Mouse (Mus musculus): Measurements from ENCODE around the gene Kcnj12. TPM values are rescaled to one million over a fixed set of nuclear protein-coding genes. Genes with fewer than 3 reads are reported as not detected.

Gene Kcnj12
- polyA plus RNA-seq, 1 experiment from 2014 or later, result 2.6 TPM

DNA sequence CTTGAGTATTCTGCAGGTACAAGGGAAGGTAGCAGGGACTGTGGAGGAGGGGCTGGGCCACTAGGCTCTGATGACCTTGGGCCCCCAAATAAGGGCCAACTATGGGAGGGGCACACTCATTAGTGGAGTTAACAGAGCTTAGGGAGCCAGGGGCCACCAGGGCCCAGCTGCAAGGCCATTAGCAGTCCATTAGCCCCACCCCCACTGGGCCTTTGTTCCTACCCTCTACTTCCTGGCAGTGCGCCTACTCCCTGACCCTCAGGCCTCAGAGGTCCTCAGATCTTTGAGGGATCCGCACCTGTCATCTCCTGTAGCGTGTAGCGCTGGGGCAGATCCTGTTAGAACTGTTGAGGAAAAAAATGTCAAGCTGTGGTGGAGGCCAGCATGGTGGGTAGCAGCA lies 18.3 kb upstream of the Kcnj12 start:
- Histone ChIP-seq H3K9me3 (no peaks in the 10 kb centered on the region), H3K9ac (no peak overlapping the region), H3K4me1 (peaks cover 16% of the 10 kb centered on the region), H3K27ac (replicated peaks) (no peak overlapping the region), H3K4me2 (no peak overlapping the region), H3K4me3 (no peak overlapping the region), H3K36me3 (no peaks in the 10 kb centered on the region), H3K27me3 (replicated peaks) (no peaks in the 10 kb centered on the region; the same call in 1 of the 2 replicates)
- WGBS, result 61% methylated on average over 4 of the region's 4 CpGs
- no peak for ATAC-seq (ENCODE audit: extremely low read depth, insufficient number of reproducible peaks, low FRiP score, low TSS enrichment)

DNA sequence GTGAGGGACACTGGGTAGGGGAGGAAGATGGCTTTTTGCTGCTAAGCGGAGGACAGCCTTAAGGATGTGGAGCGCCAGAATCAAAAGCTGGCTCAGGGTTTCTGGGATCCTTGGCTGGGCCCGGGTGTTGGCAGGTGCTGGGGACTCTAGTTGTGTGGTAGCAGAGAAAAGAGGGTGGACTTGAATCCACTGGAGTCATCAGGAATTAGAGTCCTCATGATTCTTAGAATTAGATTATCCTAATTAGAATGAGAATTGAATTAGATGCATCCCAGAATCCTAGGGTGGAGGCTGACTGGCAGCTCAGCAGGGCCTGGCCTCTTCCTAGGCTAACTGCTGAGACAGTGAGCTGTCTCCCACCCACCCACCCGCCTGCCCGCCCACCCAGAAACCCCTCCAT lies 17.6 kb upstream of the Kcnj12 start:
- Histone ChIP-seq H3K4me1 (peaks cover 16% of the 10 kb centered on the region), H3K4me2 (no peak overlapping the region), H3K27me3 (replicated peaks) (peaks cover 5% of the 10 kb centered on the region; the same call in 1 of the 2 replicates), H3K9me3 (no peaks in the 10 kb centered on the region), H3K9ac (no peak overlapping the region), H3K4me3 (no peak overlapping the region), H3K36me3 (no peaks in the 10 kb centered on the region), H3K27ac (replicated peaks) (no peak overlapping the region)
- WGBS, result 66% methylated on average over 5 of the region's 5 CpGs
- no peak for ATAC-seq (ENCODE audit: extremely low read depth, insufficient number of reproducible peaks, low FRiP score, low TSS enrichment)

DNA sequence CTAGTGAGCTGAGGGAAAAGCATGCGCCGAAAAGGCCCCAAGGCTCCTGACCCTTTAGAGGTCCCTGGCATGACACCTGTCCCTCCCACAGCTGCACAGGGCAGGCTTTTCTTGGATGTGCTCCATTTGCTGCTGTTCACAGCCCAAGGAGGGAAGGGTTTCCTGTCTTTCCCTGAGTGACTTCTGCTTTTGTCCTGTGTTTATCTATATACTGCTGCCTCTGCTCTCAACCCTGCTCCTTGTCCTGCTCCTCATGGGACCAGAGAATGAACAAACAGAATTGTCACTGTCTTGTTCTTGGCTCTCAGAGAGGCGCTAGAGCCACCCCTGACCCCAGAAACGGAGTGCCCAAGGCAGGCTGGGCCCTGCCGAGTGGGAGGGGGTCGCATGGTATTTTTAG lies 17.0 kb upstream of the Kcnj12 start:
- no peaks in the 10 kb centered on the region for H3K9me3 ChIP-seq
- H3K4me3 ChIP-seq, result no peak overlapping the region
- H3K36me3 ChIP-seq, result no peaks in the 10 kb centered on the region
- peaks cover 5% of the 10 kb centered on the region; the same call in 1 of the 2 replicates for H3K27me3 ChIP-seq (replicated peaks)
- no peak overlapping the region for H3K4me2 ChIP-seq
- H3K4me1 ChIP-seq, result peaks cover 16% of the 10 kb centered on the region
- no peak for ATAC-seq (ENCODE audit: extremely low read depth, insufficient number of reproducible peaks, low FRiP score, low TSS enrichment)
- peak overlapping the region; percentile 21; the same call in 1 of the 2 replicates for H3K27ac ChIP-seq (replicated peaks)
- peak overlapping the region; percentile 2; the same call in 1 of the 2 replicates for H3K9ac ChIP-seq
- 35% methylated on average over 6 of the region's 6 CpGs for WGBS

DNA sequence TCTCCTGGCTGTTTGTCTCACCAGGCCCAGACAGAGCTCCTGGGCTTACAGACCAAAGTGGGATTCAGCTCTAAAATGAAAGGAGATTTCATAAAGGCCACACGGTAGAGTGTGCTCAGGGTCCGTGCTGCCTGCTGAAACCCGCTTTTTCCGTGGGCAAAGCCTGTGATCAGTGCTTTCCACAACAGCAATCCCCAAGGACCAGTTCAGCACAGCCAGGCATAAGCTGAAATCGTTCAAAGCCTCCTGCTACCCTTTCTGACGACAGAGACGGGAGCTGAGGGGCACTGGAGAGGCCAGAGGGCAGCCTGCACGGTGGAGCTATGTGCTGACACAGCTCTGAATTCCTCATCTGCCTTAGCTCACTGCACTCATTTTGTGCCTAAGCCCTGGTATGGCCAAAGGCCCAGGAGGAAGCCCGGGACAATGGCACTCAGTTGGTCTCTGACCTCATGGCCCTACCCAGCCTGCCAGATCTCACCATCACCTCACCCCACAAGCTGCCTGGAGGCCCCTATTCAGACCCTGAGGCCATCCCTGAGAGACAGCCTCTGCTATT lies 10.5 kb upstream of the Kcnj12 start:
- H3K27me3 ChIP-seq (replicated peaks), result peaks cover 5% of the 10 kb centered on the region; the same call in 1 of the 2 replicates
- H3K27ac ChIP-seq (replicated peaks), result peak overlapping the region; percentile 14; the same call in 1 of the 2 replicates
- WGBS, result 25% methylated on average over 9 of the region's 9 CpGs
- no peak overlapping the region; the same call in 1 of the 2 replicates for H3K4me2 ChIP-seq
- H3K4me3 ChIP-seq, result no peak overlapping the region
- peaks cover 18% of the 10 kb centered on the region for H3K4me1 ChIP-seq
- peak overlapping the region; percentile 25; the same call in 1 of the 2 replicates for H3K9ac ChIP-seq
- no peaks in the 10 kb centered on the region for H3K36me3 ChIP-seq
- no peaks in the 10 kb centered on the region for H3K9me3 ChIP-seq
- ATAC-seq (ENCODE audit: extremely low read depth, insufficient number of reproducible peaks, low FRiP score, low TSS enrichment), result no peak

DNA sequence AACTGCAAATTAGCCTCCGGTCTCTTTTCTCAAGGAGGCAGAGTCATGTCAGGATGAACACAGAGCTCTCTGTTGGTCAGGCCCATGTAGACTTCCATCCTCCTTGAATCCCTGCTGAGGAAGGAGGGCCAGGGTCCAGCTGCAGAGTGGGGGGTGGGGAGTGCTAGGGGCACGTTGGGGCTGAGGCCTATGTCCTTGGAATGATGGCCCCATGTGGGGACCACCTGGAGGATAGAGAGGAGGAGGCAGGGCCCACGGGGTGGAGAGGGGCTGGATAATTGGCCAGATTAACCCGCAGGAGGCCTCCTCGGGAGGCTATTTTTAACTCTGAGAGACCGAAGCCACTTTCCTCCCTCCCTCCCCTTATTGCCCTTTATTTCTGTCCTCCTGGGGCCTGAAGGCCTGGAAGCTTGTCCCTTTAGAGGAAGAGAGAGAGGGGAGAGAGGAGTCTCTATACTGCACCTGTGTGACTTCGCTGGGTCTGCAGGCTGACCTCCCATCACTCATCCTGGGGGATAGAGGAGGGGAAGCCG lies 5.4 kb upstream of the Kcnj12 start:
- peaks cover 38% of the 10 kb centered on the region for H3K4me1 ChIP-seq
- peak overlapping the region; percentile 88 for H3K27ac ChIP-seq (replicated peaks)
- 17% methylated on average over 8 of the region's 8 CpGs for WGBS
- no peak overlapping the region for H3K4me3 ChIP-seq
- H3K9ac ChIP-seq, result peak overlapping the region; percentile 54; the same call in 1 of the 2 replicates
- peak overlapping the region; percentile 34; the same call in 1 of the 2 replicates for H3K4me2 ChIP-seq
- H3K9me3 ChIP-seq, result no peaks in the 10 kb centered on the region
- peaks cover 39% of the 10 kb centered on the region for H3K27me3 ChIP-seq (replicated peaks)
- H3K36me3 ChIP-seq, result no peaks in the 10 kb centered on the region
- no peak for ATAC-seq (ENCODE audit: extremely low read depth, insufficient number of reproducible peaks, low FRiP score, low TSS enrichment)

DNA sequence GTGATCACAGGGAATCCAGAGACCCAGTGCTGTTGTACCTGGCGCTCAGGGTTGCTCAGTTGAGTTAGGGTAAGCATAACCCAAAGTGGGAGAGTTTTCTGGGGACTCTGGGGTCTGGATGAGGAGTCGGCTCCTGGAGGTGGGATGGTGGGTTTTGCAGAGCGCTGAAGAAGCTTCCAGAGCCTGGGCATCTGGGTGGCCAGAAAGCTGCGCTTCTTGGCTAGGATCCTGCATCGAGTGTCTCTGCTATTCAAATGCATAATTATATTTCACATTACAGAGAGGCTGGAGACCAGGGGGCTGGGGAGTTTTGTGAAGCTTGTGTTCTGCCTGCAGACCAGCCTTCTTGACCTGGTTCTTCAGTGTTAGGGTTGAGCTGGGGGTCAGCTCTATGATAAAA lies 1.2 kb upstream of the Kcnj12 start:
- Histone ChIP-seq H3K4me1 (peaks cover 69% of the 10 kb centered on the region), H3K27ac (replicated peaks) (no peak overlapping the region), H3K27me3 (replicated peaks) (peaks cover 71% of the 10 kb centered on the region), H3K4me2 (no peak overlapping the region), H3K9ac (no peak overlapping the region), H3K4me3 (no peak overlapping the region), H3K9me3 (no peaks in the 10 kb centered on the region), H3K36me3 (no peaks in the 10 kb centered on the region)
- 81% methylated on average over 5 of the region's 5 CpGs for WGBS
- ATAC-seq (ENCODE audit: extremely low read depth, insufficient number of reproducible peaks, low FRiP score, low TSS enrichment), result no peak

DNA sequence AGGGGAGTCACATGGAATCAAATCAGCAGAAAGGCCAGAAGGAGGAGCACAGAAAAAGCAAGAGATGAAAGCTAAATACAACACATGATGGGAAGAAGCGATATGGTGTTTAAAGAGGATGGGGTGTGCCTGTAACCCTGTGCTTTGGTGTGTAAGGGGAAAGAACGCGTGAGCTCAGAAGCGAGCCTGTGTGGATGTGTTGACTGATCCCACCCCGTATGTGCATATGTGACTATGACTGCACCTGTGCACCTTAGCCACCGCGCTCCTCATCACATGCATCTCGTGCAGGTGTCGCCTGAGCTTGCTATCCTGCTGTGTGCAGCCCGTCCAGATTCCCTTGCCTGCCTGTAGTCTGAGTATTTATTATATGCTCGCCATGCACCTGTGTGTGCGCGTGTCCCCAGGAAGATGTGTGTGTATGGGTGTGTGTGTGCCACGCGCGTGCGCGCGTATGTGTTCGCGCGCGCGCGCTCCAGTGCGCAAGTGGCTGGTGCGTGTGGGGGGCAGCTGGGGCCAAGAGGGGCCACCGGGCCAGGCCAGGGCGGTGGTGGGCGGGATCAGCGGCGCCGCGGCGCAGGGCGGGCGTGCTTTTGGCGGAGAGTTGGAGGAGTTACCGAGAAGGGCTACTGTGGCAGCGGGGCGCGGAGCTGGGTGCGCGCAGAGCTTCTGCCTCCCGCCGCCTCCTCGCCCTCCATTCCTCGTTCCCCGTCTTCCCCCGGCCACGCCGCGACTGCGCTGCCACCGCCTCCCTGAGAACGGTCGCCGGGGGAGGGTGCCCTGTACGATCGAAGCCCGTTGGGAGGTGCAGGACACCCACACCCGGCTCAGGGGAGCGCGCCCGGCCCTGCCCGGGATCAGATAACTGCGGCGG lies 451 bp upstream of the Kcnj12 start:
- Histone ChIP-seq H3K4me2 (peak overlapping the region; percentile 92), H3K9me3 (no peaks in the 10 kb centered on the region), H3K36me3 (no peaks in the 10 kb centered on the region), H3K27ac (replicated peaks) (peak overlapping the region; percentile 21; the same call in 1 of the 2 replicates), H3K9ac (peak overlapping the region; percentile 82), H3K27me3 (replicated peaks) (peaks cover 71% of the 10 kb centered on the region), H3K4me3 (peak overlapping the region; percentile 68), H3K4me1 (peaks cover 69% of the 10 kb centered on the region)
- WGBS, result 3% methylated on average over 68 of the region's 68 CpGs
- no peak for ATAC-seq (ENCODE audit: extremely low read depth, insufficient number of reproducible peaks, low FRiP score, low TSS enrichment)

DNA sequence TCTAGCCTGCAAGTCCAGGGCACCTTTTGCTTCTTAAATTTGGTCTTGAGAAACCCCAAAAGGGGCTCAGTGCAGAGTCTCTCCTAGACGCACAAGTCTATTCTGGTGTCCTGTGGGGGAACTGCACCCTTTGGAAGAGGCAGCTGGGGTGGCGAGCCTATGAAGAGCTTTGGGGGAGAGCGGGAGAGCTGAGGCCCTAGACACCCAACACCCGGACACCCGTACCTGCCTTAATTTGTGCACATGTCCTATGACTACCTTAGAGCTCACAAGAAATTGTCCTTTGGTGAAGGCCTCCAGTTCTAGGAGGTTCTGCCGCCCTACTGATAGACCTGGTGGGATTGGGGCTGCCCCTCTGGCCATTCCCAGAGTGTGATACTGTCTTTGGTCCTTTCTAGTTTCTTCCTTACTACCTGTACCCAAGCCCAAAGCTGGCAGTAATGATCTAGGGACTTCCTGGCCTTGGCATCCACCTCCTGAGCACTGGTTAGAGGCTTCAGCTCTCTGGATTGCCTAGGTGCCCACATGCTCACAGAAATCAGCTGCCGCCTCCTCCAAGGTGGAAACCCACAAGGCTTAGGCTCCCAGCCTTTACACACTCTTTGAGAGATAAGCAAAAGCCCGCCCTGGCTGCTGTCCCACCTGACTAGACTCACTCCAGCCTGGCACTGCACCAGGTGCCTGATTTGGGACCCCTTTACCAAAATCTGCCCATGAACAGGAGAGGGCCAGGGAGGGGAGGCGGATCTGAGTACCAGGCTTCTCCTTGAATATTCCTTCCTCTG lies 1.2 kb downstream of the Kcnj12 start:
- Histone ChIP-seq H3K36me3 (no peaks in the 10 kb centered on the region), H3K9me3 (no peaks in the 10 kb centered on the region), H3K4me1 (peaks cover 69% of the 10 kb centered on the region), H3K4me2 (peak overlapping the region; percentile 92), H3K9ac (peak overlapping the region; percentile 82), H3K27ac (replicated peaks) (no peak overlapping the region), H3K27me3 (replicated peaks) (peaks cover 64% of the 10 kb centered on the region), H3K4me3 (peak overlapping the region; percentile 68)
- ATAC-seq (ENCODE audit: extremely low read depth, insufficient number of reproducible peaks, low FRiP score, low TSS enrichment), result no peak
- 56% methylated on average over 9 of the region's 9 CpGs for WGBS

DNA sequence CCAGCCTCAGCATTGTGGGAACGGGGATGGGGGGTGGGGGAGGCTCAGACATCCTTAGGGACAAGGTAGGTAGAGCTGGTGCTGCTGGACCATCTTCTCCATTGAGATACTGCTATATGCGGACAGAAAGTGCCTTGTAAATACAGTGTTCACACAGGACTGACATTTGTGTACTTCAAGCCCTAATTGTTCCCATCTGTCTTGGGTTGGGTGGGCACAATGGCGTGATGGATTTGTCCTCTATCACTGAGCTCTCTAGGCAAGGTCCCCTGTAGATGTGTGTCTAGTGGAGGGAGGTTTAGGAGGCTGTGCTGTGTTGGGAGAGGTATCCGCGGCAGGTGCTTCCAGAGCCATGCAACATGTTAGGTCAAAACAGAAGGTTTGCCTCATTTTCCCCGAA lies 2.0 kb downstream of the Kcnj12 start:
- no peaks in the 10 kb centered on the region for H3K36me3 ChIP-seq
- no peak overlapping the region for H3K4me3 ChIP-seq
- 74% methylated on average over 6 of the region's 6 CpGs for WGBS
- peak overlapping the region; percentile 86; the same call in 1 of the 2 replicates for H3K27ac ChIP-seq (replicated peaks)
- ATAC-seq (ENCODE audit: extremely low read depth, insufficient number of reproducible peaks, low FRiP score, low TSS enrichment), result no peak
- H3K27me3 ChIP-seq (replicated peaks), result peaks cover 56% of the 10 kb centered on the region
- H3K4me2 ChIP-seq, result no peak overlapping the region
- no peaks in the 10 kb centered on the region for H3K9me3 ChIP-seq
- peaks cover 72% of the 10 kb centered on the region for H3K4me1 ChIP-seq
- peak overlapping the region; percentile 48; the same call in 1 of the 2 replicates for H3K9ac ChIP-seq

DNA sequence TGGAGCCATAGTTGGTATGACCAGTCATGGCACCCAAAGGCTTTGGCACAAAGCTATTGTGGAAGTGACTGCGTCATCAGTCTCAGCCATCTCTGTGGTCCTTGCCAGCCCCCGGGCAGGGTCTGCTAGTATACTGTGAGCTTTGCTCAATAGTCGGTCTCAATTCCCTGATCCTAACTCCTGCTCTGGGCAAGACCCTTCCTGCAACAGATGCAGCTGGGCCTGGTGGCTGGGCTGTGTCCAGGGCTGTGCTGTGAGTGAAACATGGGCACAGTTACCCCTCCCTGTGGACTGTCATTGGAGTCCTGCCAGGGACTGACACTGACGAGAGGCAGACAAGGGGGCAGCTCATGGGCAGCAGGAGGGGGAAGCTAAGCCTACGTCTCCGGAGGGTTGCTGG lies 2.6 kb downstream of the Kcnj12 start:
- H3K27me3 ChIP-seq (replicated peaks), result peaks cover 50% of the 10 kb centered on the region
- peaks cover 76% of the 10 kb centered on the region for H3K4me1 ChIP-seq
- H3K4me2 ChIP-seq, result peak overlapping the region; percentile 42
- WGBS, result 45% methylated on average over 6 of the region's 6 CpGs
- H3K36me3 ChIP-seq, result no peaks in the 10 kb centered on the region
- H3K9ac ChIP-seq, result peak overlapping the region; percentile 48
- no peak overlapping the region for H3K4me3 ChIP-seq
- H3K27ac ChIP-seq (replicated peaks), result peak overlapping the region; percentile 86
- ATAC-seq (ENCODE audit: extremely low read depth, insufficient number of reproducible peaks, low FRiP score, low TSS enrichment), result no peak
- no peaks in the 10 kb centered on the region for H3K9me3 ChIP-seq

DNA sequence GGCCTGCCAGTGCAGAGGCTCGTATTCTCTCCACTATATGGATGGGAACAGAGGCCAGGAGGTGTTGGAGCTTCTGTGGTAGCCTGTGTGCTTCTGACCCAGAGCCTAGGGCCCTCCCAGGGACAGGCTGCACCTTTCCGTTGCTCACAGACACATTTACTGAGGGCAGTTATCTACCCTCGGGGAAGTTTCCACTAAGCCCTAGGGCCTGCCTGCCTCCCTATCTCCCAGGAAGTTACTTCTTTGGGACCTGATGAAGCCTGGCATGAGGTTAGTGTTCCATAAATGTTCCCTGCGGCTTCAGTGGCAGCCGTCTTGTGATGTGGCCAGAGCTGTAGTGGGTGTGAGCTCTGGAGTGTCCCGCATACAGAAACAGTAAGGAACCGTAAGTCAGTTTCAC lies 3.2 kb downstream of the Kcnj12 start:
- H3K36me3 ChIP-seq, result no peaks in the 10 kb centered on the region
- no peak for ATAC-seq (ENCODE audit: extremely low read depth, insufficient number of reproducible peaks, low FRiP score, low TSS enrichment)
- peaks cover 45% of the 10 kb centered on the region for H3K27me3 ChIP-seq (replicated peaks)
- no peak overlapping the region for H3K4me3 ChIP-seq
- H3K9ac ChIP-seq, result peak overlapping the region; percentile 48
- H3K4me1 ChIP-seq, result peaks cover 76% of the 10 kb centered on the region
- WGBS, result 30% methylated on average over 7 of the region's 7 CpGs
- peak overlapping the region; percentile 86 for H3K27ac ChIP-seq (replicated peaks)
- H3K4me2 ChIP-seq, result peak overlapping the region; percentile 42
- no peaks in the 10 kb centered on the region for H3K9me3 ChIP-seq

All from heart, embryonic 13.5 days (tissue).